In genomic region chr1:89104066-89104765, GRCm38 (mm10) we compare ENCODE assay signal across 10 mouse cellular contexts. TPM values are rescaled to one million over a fixed set of nuclear protein-coding genes. Genes with fewer than 3 reads are reported as not detected.
A peak's percentile ranks its signal among the peaks of the same experiment; 100 is the strongest.
DNase-seq lines count a peak whose midpoint lies in the region; ATAC-seq and TF ChIP-seq lines count a peak whose summit lies in the region.
"Had no signal": no experiment of that assay in that cellular context is flagged by ENCODE, and none has a peak within 500 bp of the region (broad histone marks: within the 10 kb centered on the region; RNA-seq: fewer than 3 reads in every experiment).

No protein-coding gene starts in this region.

- H3K27me3 ChIP-seq in kidney, adult 2 months (replicated peaks; ENCODE audit: control insufficient read depth, insufficient read depth, low read length) = no peaks in the 10 kb centered on the region

- peak; percentile 57 for DNase-seq in gastrocnemius, adult 2 months
- no peak for DNase-seq in gastrocnemius, adult 18-20 months (ENCODE audit: low spot score)
- peak; percentile 40 for DNase-seq in brain, embryonic 14.5 days (ENCODE audit: low read depth)
- DNase-seq in kidney, adult 2 months = peak; percentile 72
- DNase-seq in lung, postnatal 4 days = peak; percentile 86 to 93
- DNase-seq in cerebellum, adult 8-10 months = no peak
- DNase-seq in gastrocnemius, postnatal 36 days = no peak
- DNase-seq: cerebellum, adult 9-10 months had no signal

- ATAC-seq in activated CD4-positive, CD25-positive, alpha-beta regulatory T cell, adult 4 months = no peak

- TF ChIP-seq POLR2A in brain, embryonic 14.5 days (IDR thresholded peaks at IDR 0.05; ENCODE audit: borderline replicate concordance, extremely low read depth, insufficient read depth, insufficient read length, poor library complexity, severe bottlenecking) = no peak
- no peak for TF ChIP-seq POLR2A in kidney, adult 2 months (IDR thresholded peaks at IDR 0.05; ENCODE audit: low read depth, low read length)

- no peak overlapping the region; the same call in 1 of the 2 replicates for H3K4me3 ChIP-seq in gastrocnemius, adult 2 months
- no peak overlapping the region for H3K4me3 ChIP-seq in kidney, adult 2 months (ENCODE audit: insufficient read depth, low read depth, low read length)
- H3K4me3 ChIP-seq: left cerebral cortex, adult 2 months had no signal

- no peak for TF ChIP-seq CTCF in gastrocnemius, adult 2 months (IDR thresholded peaks at IDR 0.05)
- TF ChIP-seq CTCF in brain, embryonic 14.5 days (IDR thresholded peaks at IDR 0.05; ENCODE audit: borderline replicate concordance, extremely low read depth, insufficient read depth, insufficient read length) = no peak
- TF ChIP-seq CTCF in kidney, adult 2 months (conservative IDR thresholded peaks at IDR 0.05; ENCODE audit: insufficient read depth, insufficient read length, low read depth, low read length) = no peak

- intact Hi-C loops in gastrocnemius, adult 2 months (cut with DNase I) = no loop called here
- intact Hi-C loops in gastrocnemius, postnatal 36 days (cut with DNase I) = no loop called here

- H3K4me1 ChIP-seq in kidney, adult 2 months (ENCODE audit: control insufficient read depth, insufficient read depth, low read length) = peaks cover 45% of the 10 kb centered on the region

- peak overlapping the region; percentile 59 for H3K27ac ChIP-seq in gastrocnemius, adult 2 months
- peak overlapping the region; percentile 59 for H3K27ac ChIP-seq in kidney, adult 2 months (ENCODE audit: insufficient read depth, low read depth, low read length)
- H3K27ac ChIP-seq: left cerebral cortex, adult 2 months had no signal

- H3K36me3 ChIP-seq in kidney, adult 2 months (ENCODE audit: control insufficient read depth, insufficient read depth, low read length) = no peaks in the 10 kb centered on the region

- WGBS in kidney, adult 2 months = 40% methylated on average over 13 of the region's 13 CpGs

RNA-seq across cellular contexts. Expression of gene Sh3bp4, which starts 34.0 kb away (rescaled TPM):
- 1 to 10 TPM; 2.1 to 4.0 TPM for total RNA-seq in gastrocnemius, adult 2 months (2021)
- total RNA-seq in gastrocnemius, adult 18-20 months (2021) = 1 to 10 TPM; 2.5 to 3.7 TPM
- polyA plus RNA-seq in brain, embryonic 14.5 days (2012; rRNA removed) = 20.3 TPM in 2 replicates
- 14.8 and 18.1 TPM in 2 replicates for polyA plus RNA-seq in kidney, adult 2 months (2012; rRNA removed)
- under 1 TPM; 0.09 to 0.61 TPM for polyA plus RNA-seq in activated CD4-positive, CD25-positive, alpha-beta regulatory T cell, adult 4 months (2017; shearing (Covaris generic))
- total RNA-seq in gastrocnemius, postnatal 36 days (2021) = 1 to 10 TPM; 2.6 TPM

Comparison
In these comparisons a context has a peak if more than half of its experiments do, and no peak if none do; other contexts are left out.
1. DNase-seq: peak in gastrocnemius, adult 2 months (single experiment), brain, embryonic 14.5 days (single experiment), kidney, adult 2 months (single experiment) and lung, postnatal 4 days (2 of 2); none in gastrocnemius, adult 18-20 months (single experiment), cerebellum, adult 8-10 months (single experiment) and gastrocnemius, postnatal 36 days (0 of 2).